Mouse (Mus musculus) kidney, postnatal 10 days (tissue): Measurements from ENCODE around the gene Rexo2.
"Not testable (repeated sequence)": the region's sequence is repeated elsewhere in the genome, so short reads cannot be mapped to it uniquely, and the experiment has no call there.

Source experiments
- DNase-seq: peaks from one replicate; pipeline ENCODE4 v3.0.0; 2021; ENCODE audit warnings: mixed read lengths

The Rexo2 gene

DNA sequence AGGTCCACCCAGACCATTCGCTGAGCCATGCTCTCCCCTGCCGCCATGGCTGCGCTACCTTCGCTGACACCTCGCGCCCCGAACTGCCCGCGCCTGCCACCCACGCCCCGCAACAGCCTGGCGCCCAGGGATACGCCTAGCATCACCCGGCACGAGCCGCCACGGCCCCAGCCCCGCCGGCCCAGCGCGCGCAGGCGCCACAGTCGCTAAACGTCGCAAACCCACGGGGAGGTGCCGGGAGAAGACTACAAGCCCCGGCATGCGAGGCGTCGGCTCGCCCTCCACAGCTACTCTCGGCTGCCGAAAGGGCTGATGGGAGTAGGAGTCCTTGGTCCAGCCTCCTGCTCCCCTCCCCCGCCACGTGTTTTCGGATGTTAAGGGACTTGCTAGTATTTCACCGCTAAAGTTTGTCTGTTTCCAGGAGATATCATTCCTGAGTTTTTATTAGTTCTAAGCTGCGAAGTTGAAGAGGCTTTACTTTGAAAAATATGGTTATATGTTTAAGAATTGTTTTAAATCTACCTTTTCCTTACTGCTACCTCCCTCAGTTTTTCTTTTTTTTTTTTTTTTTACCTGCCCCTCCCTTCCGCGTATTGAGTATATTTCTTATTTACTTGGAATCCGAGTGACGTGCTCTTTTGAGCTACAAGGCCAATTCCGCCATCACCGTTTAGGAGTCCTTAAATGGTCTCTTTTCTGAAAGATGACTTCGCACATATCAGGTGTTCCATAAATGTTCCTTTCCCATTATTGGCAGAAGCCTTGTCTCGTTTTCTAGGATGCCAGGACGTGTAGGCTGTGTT is at the start of gene Rexo2:
Gene Rexo2 (minus strand): TSS at position 213 of the 803 bp plus-strand sequence.
- DNase-seq: peak; percentile 96

DNA sequence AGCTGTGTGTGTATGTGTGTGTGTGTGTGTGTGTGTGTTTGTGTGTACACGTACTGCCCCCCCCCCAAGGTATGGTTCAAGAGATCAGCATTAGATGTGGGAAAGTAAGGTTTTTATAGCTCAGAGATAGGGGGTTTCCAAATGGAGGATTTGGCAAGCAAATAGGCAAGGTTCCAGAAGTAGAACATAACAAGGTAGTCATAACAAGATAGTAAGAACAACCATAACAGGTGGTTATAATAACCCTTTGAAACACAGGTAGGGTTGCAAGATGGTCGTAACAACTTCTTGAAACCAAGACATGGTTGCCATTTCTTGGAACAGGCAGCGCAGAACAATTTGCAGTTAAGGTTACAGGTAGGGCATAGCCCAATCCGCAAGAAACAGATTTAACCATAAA is 46.1 kb upstream of the Rexo2 start:
- DNase-seq: no peak

DNA sequence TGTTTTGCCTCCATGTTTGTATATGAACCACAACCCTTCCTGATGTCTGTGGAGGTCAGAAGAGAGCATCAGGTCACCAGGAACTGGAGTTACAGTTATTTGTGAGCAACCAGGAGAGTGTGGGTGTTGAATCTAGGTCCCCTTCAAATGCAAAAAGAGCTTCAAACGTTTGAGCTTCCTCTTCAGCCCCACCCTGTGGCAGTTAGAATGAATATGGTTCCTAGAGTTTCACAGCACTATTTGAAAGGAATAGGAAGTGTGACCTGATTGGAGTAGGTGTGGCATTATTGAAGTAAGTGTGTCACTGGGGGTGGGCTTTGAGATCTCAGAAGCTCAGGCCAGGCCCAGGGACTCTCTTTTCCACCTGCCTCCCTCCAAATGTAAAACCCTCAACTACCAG is 45.1 kb upstream of the Rexo2 start:
- DNase-seq: no peak

DNA sequence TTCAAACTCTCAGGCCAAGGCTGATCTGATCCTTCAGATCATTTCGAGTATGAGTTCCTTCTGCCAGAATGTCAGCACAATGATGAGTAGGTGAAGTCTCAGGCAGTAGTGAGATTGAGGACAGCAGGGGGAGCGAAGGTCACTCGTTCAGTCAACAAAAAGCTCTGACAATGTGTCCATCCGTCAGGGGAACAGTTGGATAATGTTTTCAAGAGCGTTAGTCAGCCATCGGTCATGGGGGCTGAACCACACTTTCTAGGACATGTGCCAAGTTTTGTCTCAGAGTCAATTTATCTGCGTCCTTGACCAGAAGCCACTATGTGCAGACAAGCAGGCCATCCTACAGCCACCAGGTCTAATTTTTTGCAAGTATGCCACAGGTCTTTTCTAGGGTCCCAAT is 40.0 kb upstream of the Rexo2 start:
- not testable (repeated sequence) for DNase-seq

DNA sequence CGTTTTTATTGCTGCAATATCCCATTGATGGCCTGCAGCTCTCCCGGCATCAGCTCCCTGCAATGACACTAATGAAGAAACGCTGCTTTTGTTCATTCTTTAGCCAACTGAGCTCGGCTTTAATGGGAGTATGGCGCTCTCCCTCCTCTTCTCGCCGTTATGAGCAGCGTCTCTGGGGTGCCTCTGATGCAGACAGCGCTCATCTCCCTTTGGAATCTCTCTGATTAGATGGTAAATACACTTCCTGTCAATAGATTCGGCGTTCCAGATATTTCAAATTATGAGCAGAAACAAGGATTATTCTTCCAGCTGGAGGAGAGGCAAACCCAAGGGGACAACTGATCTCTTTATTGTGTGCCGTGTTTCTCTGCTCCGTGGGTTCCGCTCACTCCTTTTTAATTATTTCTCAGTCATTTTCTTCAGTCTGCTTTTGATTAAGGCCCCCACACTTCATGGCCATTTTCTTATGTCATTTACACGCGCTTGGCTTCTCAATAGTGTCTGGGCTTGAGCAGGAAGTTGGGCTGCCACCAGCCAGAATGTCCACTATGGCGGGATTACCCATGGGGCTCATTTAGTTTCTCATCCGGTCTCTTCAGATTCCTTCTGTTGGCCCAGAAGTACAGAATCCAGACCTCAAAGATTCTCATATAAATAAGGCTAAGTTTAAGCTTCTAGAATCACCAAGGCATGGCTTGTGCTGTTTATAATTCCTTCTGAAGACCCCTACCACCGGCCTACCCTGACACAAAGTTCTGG is 37.1 kb upstream of the Rexo2 start:
- DNase-seq: peak; percentile 41

DNA sequence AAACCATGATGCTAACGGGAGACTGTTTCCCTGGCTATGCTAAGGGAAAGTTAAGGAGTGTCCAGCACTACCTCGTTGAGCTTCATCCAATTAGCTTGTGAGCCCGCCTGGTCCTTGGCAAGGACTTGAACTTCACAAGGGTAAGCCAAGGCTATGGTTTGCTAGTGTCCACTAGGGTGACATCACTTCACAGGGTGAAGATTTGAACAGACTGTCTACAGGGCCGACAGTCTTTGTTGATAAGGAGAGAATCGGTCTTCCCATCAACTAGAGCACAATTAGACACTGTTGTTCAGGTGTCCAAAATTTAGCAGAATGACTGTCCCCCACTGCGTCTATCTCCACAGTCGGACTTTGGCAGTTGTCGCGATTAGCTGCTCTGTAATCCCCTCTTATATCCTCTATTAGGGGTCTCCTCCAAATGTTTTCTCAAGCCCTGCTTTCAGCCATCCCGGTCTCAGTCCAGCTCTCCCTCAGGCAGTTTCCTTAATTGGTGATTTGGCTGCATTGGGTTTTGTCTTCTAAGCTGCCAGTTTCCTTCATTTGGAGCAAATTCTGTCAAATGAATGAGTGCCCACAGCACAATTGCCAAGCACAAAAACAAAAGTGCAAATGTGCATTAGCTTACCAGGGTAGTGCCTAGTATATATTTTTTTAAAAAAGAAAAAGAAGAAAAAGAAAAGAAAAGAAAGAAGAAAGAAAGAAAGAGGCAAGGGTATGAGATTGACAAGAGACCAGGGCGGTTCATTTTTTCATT is 36.4 kb upstream of the Rexo2 start:
- no peak for DNase-seq

DNA sequence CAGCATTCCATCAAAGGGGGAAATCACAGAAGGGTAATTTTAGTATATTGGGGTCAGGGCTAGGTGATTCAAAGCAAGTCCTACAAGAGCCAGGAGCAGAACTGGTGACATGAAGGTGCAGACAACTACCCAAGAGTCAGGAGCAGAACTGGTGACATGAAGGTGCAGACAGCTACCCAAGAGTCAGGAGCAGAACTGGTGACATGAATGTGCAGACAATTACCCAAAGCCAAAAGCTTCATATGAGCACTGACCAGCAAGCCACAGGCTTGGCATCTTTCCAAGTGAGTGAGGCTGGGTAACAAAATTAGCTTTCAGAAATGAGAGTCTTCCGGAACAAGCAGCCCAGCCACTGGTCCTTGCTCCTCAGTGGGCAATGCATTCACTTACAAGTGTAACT is 34.9 kb upstream of the Rexo2 start:
- DNase-seq: peak; percentile 37

DNA sequence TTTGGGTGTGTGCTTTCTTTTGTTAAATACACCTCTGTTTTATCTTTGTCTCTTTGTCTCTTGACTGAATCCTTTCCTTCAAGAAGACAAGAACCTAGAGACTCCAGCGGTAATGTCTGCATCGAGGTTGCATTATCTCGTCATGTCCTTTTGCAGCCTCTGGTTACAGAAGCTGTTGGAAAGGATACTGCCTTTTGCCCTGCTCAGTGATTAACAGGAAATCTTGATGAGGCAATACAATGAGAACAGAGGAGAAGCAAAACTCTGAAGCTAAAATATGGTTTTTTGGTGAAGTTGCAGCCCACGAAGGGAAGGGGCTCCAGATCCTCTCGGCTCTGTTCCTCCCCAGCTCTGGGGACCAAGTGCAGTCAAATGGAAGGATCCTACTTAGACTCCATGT is 29.7 kb upstream of the Rexo2 start:
- no peak for DNase-seq

DNA sequence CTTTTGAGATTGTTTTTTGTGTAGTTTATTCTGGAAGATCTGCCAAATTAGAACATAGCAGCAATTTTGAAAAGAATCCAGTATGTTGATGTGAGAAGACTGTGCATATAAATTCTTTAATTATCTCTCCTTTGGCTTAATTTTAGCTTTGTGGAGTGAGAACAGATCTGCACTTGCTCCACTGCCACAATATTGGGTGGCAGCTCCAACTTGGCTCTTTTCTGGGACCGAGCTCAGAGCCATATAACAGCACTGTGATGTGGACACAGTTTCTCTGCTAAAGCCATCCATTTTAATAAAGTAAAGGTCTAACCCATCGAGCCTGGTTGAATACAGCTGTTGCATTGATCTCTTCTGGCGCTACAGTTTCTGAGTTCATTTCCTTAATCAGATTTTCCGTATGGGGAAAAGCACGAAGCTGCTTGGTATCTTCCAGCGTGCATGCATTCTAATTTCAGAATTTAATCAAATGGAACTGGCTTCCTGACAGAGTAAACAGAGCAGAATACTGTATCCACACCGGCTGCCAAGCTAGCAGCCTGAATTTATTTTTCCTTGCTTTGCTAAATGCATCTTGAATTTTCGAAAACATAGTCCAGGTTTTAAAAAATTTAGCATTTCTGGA is 24.4 kb upstream of the Rexo2 start:
- no peak for DNase-seq

DNA sequence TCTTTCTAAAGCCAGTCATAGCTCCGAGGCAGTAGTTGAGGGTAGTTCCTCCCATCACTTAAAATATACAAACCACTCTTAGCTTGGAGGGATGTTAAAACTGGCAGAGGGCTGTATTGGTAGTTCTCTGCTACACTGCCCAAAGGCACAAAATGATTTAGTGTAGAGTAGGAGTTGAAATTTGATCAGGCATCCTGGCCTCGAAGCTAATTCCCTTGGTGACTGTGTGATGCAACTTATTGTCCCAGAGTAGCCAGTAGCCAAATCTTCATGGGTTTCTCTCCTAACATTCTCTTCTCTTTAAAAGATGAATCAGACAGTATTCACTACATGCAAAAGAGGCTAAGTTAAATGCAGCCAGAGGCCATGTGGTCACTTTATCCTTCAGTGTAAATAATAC is 22.6 kb upstream of the Rexo2 start:
- DNase-seq: no peak

DNA sequence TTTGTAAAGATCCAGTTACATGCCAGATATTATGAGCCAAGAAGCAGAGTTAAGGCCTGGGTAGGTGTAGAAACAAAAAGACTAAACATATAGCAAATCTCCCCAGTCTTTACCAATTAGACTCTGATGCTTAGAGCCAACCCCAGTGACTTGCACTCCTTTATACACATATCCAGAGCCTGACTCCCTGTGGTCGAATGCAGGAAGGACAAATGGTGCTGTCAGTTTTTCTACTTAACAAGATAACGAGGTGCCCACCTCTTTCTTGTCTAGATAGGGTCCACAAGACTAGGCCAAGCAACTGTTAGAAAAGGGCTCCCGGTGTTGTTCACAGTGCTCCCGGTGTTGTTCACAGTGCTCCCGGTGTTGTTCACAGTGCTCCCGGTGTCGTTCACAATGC is 20.8 kb upstream of the Rexo2 start:
- no peak for DNase-seq

DNA sequence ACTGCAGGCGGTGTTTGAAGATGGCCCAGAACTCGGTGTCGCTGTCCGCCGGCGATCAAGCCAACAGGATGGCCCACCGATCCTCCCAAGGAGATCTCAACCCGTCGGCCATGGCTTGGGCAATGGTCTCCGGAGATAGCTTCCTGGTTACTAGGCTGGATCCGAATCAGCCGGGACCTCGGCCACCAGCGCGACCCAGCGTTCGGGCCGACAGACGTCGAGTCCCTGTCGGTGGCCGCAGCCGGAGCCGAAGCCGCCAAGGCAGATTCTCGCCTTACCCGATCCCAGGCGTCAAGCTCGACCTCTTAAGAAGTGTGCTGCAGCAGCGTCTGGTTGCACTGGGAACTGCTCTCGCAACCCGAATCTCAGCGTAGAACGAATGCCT is 15.1 kb upstream of the Rexo2 start:
- DNase-seq: no peak

DNA sequence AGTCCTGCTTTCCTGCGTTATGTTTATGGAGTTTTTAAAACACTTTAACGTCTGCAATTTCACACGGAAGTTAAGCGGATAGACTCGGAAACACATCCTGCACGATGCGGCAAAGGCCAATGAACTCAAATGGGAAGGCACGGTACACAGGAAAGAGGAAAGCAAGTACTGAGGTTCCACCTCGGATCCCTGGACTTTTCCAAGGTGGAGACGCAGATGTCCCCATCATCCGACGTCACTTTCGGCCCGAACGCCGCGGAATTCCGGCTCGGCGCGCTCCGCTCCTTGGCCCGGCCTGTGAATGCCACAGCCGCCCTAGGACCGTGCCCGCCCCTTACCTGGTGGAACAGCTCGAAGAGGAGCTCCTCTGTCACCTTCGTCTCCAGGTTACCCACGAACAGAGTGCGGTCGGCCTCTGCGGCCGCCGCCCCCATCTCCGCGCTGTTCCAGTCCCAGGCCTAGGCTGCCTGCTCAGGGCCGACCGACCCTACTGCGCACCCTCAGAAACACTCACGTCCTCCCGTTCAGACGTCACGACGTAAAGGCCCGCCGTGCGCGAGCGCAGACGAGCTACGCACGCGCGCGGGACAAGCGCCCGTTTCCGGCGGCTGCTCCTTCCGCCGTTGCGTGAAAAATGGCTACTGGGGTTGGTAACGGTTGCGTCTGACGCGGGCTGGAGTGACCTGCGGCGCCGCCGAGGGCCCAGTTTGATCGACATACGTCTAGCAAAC is 14.6 kb upstream of the Rexo2 start, which contains the start of the genes Rbm7 and Gm5617:
Gene Rbm7 (minus strand): TSS at position 483 of the 731 bp plus-strand sequence.
Gene Gm5617 (plus strand): TSS at position 626 of the 731 bp plus-strand sequence.
- peak; percentile 97 for DNase-seq

DNA sequence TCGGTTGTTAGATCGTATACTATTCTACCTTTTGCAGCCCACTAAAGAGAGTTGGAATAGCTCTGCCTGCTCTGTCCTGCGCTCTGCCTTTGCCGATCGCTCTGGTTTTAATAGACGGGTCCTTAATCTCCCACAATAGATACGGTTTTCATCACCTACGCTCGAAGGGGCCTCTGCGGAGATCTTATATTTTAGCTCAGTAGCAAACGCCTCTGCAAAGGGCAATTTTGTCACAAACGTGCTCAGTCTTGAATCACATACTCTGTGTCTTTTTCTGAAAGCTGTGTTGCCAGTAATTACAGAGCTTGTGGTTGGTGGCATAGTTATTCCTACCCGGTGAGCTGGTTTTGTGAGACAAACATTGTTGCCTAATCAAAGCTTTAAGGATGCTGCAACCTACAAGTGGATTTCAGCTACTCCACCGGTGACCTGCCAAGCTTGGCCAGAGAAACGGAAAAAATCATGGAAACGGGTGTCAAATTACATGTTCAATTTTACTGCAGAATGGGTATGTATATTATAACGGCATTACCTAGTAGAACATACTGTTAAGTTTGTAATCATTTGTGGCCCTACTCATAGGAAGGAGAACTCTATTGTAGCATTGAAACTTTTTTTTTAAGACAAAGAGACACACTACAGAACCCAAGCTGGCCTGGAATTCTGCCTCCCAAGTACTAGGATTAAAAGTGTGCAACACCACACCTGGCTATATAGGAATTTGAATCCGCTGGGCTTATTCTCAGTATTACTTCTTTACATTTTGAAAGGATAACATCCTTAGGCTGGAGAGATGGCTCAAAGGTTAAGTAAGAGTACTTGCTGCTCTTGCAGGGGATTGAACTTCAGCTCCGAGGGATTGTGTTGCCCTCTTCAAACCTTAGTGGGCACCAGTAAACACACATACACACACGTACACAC is 1.1 kb upstream of the Rexo2 start:
- no peak for DNase-seq

DNA sequence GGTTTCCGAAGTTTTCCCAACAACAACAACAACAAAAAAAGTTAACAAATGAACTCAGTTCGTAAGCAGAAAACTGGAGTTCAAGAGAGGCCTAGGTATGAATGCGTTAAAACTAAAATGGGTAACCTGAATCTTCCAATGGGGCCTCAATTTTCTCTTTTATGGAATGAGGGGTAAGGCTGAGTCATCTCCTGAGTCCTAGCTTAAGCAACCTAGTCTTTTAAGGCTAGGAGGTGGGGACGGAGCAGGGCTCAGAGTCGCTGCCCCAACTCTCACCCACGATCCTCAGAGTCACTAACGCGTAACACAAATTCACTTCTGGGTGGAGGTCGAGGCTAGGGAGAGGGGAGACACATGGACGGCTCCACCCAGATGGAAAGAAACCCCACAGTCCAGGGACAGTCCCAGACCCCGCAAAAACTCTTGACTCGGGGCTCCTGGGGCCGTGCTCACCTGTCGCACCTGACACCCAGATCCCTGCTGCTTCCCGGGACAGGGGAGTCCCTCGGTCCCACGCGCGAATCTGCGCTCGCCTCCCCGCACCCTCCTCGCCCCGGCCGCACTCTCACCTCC is 499 bp downstream of the Rexo2 start:
- DNase-seq: no peak

DNA sequence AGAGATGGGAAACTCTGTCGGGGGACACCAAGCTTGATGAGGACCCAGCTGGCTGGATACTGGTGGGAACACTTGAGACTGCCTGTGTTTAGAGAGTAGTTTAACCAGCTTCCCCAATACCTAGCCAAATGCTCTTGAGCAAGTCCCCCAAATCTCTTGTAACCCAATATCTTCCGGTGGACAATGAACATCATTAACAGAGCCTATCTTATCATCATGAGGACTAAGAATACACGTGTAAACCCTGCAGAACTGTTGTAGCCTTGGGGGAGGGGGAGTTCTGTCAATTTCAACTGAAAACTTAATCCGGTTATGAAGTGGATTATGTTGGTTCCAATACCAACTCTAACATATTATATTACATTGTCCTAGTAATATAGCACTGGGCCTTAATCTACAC is 1.6 kb downstream of the Rexo2 start:
- DNase-seq: no peak

DNA sequence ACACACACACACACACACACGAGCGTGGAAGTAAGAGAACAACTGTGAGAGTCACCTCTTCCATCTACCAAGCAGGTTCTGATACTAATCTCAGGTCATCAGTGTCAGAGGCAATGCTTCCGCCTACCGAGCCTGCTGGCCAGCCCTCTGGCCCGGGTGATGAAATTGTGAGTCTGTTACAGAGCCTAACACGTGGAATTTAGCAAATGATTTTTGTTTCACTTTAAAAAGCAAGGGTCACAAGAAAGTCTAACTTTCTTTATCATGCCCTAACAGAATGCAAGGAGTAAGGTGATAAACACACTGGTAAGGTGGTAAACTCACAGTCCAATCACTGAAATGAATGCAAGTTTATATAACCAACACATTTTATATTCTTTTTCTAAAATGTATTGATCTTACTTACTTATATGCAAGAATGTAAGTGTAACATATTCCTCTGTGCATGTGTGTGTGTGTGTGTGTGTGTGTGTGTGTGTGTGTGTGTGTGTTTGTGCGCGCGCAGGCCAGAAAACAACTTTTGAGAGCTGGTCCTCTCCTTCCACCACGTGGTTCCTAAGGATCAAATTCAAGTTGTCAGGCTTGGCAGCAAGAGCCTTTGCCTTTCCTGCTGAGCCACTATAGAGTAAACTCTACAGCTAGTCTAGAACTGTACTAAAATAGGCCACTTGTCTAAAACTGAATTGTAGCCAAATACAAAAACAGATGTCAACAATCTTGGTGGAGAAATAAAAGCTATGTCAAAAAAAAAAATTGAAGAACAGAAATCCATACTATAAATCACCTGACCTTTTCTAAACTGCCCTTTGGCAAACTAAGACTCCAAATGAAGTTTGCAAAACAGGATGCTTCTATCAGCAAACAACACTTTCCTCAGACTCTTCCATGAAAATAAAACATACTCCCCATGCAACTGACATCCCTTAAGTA is 3.9 kb downstream of the Rexo2 start:
- peak; percentile 47 for DNase-seq

DNA sequence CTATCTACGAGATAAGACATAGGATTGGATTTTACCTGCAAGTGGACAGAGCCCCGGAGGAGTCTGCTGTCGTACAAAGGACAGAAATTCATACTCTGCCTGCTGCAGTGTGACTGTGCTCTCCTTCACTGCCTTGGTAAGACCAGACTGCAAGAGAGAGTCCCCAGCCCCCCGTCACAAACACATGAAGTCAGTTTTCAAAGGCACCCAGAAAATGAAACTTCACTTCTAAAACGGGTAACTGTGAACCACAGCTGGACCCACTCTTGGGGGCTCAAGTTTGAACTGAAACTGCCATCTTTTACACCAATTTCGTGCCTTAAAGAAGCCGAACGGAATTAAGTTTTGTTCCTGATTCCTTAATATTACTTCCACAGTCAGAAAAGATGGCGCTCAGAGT is 6.1 kb downstream of the Rexo2 start:
- no peak for DNase-seq

DNA sequence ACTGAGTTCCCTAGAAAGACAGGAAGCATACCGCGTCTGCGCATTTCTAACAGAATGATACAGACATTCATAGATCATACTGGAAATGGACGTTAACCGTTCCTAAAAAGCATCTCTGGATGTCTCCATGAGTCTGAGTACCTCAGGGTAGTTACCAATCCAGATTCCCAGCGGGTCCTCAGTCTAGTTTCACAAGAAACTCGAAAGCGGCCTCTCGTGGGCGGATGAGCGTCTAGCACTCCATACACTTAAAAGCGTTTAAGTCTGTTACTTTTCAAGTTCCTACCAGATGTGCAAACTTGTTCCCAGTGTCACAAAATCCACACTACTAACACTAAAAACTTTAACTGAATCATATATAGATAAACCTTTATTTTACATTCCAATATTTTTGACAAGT is 7.3 kb downstream of the Rexo2 start:
- DNase-seq: no peak
